Mouse (Mus musculus) retina, postnatal 7 days (tissue): Measurements from ENCODE around the gene Treml2.
"Not testable (repeated sequence)": the region's sequence is repeated elsewhere in the genome, so short reads cannot be mapped to it uniquely, and the experiment has no call there.

Experiments
- DNase-seq: peaks from one replicate; pipeline ENCODE4 v3.0.0-alpha.2; 2012; ENCODE audit warnings: low read depth, low spot score

Gene Treml2

GRCm38 (mm10) chr17:48293500-48294194 is 5.7 kb upstream of the Treml2 start:
- DNase-seq = no peak

- DNase-seq = no peak
Measured at GRCm38 (mm10) chr17:48299756-48300155, 458 bp downstream of the Treml2 start.

- no peak for DNase-seq
Measured at GRCm38 (mm10) chr17:48300199-48300598, 901 bp downstream of the Treml2 start.

- no peak for DNase-seq
Measured at GRCm38 (mm10) chr17:48300861-48301260, 1.6 kb downstream of the Treml2 start.

- DNase-seq = no peak
Measured at GRCm38 (mm10) chr17:48301792-48302191, 2.5 kb downstream of the Treml2 start.

DNA sequence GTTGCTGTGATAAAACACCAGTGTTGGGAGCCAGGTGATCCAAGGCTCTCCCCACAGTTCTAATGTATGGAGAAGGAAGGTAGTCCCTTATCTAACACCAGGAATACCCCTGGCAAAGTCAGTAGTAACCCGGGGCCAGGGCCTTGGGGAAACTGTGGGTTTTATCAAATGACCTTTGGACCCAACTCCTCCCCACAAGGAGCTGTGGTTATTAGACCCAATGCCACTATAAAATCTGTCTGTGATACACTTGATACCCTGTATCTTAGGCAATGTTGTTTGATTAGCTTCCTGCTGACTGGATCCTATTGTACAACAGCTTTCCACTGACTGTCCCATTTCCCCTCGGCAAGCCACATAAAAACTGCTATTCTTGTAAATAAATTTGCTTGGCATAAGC is 12.8 kb downstream of the Treml2 start:
- no peak for DNase-seq

- not testable (repeated sequence) for DNase-seq
Measured at GRCm38 (mm10) chr17:48315905-48316579, 16.7 kb downstream of the Treml2 start, which contains the start of gene B430306N03Rik. Gene B430306N03Rik (plus strand): TSS chr17:48316141.

DNA sequence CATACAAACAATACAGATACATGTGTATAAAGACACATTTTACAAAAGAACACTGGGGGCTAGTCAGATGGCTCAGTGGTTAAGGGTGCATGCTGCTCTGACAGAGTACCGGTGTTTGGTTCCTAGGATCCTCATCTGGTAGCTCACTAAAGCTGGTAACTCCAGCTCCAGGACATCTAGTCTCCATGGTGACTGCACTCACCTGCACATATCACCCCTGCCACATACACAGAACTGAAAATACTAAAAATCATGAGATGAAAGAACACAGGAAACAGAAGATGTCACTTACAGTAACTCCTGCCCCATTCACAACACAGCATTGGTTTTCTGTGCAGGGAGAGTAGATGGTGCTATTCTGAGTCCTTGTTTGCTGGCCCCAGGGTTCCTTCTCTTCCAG is 19.4 kb downstream of the Treml2 start:
- no peak for DNase-seq

DNA sequence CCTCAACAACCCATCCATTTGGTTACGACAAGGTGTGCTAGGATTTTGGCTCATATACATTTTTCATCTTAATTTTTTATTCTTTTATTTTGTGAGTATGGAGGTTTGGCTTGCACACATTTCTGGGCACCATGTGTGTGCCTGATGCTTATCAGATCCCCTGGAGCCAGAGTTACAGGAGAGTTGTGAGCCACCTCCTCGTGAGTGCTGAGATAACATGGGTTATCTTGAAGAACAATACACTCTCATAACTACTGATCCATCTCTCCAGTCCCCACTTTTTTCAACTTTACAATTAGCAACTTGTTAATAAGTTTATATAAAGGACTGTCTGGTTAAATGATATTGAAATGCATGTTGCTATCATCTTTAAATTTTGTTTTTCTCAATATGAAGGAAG is 22.0 kb downstream of the Treml2 start:
- no peak for DNase-seq

GRCm38 (mm10) chr17:48323236-48323635 is 23.9 kb downstream of the Treml2 start:
- DNase-seq = no peak

DNA sequence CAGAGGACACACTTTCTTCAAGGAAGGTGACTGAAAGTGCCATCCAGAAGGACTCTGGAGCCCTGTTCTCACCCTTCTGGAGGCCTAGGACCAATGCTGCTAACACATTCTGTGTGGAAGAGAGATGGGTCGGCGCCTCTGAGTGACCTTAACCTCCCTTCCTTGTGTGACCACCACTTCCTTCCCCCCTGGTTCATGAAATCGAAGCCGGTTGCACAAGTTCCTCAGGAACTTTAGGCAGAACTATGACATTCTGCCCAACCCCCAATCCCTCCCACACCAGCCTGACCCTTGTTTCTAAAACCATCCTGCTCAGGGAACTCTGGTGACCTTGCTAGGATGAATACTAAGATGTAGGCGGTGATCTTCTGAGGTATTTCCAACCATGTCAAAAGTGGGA is 25.0 kb downstream of the Treml2 start:
- no peak for DNase-seq

DNA sequence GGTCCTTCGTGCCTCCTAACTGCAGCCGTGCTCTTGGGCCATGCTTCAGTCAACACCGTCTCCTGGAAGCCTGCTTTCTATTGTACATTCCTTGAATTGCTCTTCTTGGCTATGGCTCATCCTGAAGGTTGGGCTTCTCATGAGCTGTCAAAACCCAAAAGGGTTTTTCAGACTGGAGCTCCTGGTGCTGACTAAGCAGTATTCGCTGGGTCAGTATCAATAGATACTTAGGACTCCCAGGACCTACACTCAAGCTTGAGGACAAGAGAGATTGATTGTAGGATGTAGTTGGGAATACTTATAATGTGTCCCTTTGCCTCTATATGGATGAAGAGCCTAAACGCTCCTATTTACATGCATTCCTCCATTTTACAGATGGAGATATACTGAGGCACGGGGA is 25.8 kb downstream of the Treml2 start:
- DNase-seq = no peak

GRCm38 (mm10) chr17:48325638-48326037 is 26.3 kb downstream of the Treml2 start:
- DNase-seq = no peak

GRCm38 (mm10) chr17:48326656-48327055 is 27.4 kb downstream of the Treml2 start:
- DNase-seq = no peak

DNA sequence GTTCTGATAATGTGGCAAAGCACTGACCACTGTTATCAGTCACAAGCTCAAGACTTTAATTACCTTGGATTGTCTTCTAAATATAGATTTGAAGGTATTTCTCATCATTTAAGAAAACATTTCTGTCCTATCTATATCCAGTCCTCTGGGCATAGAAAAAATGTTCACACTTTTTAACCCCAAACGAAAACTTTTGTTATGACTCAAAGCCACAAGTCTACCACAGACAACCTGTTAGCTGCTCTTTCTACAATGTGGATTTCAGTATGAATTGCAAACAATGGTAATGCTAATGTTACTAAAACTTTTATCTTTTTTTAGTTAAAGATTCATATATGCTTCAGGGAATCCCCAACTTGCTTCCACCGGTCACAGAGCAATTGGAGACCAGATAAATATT is 33.2 kb downstream of the Treml2 start:
- DNase-seq = no peak

DNA sequence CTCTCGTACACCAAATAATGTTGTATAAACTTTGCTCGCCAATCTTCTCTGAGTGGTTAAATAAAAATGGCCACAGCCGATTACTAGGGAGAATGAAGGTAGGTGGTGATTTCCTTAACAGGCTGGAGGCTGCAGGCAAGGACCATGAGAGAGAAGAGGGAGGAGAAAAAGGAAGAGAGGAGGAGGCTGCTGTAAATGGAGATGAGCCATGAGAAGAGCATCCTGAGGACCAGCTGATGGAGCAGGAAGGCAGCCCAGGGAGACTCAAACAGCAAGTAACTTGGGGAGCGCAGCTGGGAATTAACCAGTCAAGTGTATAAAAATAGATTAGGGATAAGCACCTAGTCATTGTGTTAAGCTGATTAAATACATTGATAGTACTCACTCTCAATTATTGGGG is 34.9 kb downstream of the Treml2 start:
- no peak for DNase-seq

DNA sequence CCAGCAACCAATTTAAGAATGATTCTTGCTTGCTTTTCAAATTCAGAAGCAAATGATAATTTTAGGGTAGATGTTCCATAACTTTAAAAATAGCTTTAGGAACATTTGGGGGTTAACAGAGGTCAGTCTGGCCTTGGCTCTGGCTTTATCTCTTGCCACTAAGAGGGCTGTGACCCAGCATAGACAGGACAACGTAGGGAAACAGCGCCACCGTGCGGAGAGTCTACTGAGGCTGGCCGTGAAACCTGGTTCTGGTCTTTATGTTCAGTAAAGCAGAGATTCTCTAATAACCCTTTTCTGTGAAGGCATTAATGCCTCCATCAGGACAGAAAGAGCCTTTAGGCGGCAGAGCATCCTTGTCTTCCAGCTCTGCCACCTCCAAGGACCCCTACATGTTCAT is 37.6 kb downstream of the Treml2 start:
- peak; percentile 70 for DNase-seq

DNA sequence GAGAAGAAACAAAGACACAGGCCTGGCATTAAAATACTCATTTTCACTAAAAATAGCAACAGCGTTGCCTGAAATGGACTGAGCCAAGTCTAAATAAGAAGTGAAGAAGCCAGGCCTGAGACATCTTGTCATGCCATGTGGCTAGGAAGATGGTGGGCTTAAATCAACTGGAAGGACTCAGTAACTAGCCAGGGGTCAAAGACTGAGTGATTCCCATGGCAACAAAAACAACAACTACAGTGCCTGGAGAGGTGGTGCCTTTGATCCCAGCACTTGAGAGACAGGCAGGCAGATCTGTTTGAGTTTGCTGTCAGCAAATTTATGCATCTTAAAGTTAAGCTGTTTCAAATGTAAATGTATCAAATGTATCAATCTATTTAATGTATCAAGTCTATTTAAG is 41.0 kb downstream of the Treml2 start:
- DNase-seq = no peak

DNA sequence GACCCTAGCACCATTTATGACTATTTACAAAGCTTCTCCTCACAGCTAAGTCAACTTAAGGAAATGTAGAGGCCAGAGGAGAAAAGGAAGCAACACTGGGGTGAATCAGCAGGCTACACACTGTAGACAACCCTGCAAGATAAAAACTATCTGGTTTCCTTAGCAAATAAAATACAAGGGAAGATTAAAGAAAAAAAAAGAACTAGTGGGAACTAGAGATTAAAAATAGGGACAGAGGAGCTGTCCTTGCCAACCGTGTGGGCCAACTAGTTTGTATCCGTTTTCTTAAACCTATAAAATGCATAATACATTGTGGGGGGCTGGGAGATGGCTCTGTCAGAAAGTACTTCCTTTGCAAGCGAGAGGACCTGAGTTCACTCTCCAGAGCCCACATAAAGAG is 42.6 kb downstream of the Treml2 start:
- no peak for DNase-seq

GRCm38 (mm10) chr17:48343065-48343464 is 43.8 kb downstream of the Treml2 start:
- DNase-seq = no peak

DNA sequence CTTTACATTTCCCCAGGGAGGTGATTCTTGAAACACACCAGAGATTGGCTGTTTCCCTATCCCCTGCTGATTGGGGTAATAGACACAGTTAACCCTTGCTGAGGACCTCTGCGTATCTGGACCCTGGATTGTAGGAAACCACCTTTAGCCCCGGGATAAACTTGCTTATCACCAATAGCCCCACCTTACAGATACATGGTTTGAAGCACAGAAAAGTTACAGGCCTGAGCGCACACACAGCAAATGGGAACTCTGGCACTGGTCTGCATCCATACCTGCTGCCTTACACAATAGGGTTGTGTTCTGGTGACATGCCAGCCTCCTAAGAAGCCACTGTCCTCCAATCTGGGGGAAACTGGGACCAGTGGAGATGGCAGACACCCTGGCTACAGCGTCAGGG is 46.5 kb downstream of the Treml2 start:
- no peak for DNase-seq

DNA sequence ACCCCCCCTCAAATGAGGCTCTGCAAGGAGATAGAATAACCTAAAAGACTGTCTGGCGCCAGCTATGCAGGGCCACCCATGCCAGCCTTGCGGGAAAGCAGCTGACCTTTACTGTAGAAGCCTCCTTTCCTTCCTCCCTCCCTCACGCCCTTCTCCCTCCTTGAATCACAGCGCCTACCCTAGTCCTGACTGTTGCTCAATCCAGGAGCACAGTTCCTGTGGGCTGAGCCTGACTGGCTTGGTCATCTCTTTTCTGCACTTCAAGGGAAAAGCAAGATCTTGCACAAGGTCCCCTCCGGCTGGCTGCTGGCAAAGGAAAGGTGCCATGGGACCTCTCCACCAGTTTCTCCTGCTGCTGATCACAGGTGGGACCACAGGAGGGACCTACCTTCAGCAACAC is 46.9 kb downstream of the Treml2 start, which contains the start of gene Trem2:
Trem2 (plus strand) TSS at position 171 of the 400 bp plus-strand sequence.
- no peak for DNase-seq

- no peak for DNase-seq
Measured at GRCm38 (mm10) chr17:48346834-48347233, 47.5 kb downstream of the Treml2 start.
